Mouse (Mus musculus): Measurements from ENCODE around the gene Oasl1. TPM values are rescaled to one million over a fixed set of nuclear protein-coding genes. Genes with fewer than 3 reads are reported as not detected.
"Not testable (repeated sequence)": the region's sequence is repeated elsewhere in the genome, so short reads cannot be mapped to it uniquely, and the experiment has no call there.

Oasl1 gene
- polyA plus RNA-seq, 1 experiment from 2014 or later, result 0.46 TPM

- 11% methylated on average over 7 of the region's 7 CpGs for WGBS
- Histone ChIP-seq H3K9me3 (replicated peaks) (no peaks in the 10 kb centered on the region), H3K36me3 (no peaks in the 10 kb centered on the region), H3K27ac (ENCODE audit: poor library complexity, severe bottlenecking) (no peak overlapping the region), H3K4me1 (replicated peaks) (peaks cover 11% of the 10 kb centered on the region), H3K4me2 (peak overlapping the region; percentile 52), H3K27me3 (replicated peaks) (peaks cover 11% of the 10 kb centered on the region; the same call in 1 of the 2 replicates), H3K4me3 (peak overlapping the region; percentile 31), H3K9ac (peak overlapping the region; percentile 17; the same call in 1 of the 2 replicates)
- no peak for ATAC-seq (ENCODE audit: insufficient number of reproducible peaks, low FRiP score)
These were observed 25.7 kb upstream of the Oasl1 start for GRCm38 (mm10) chr5:114897374-114897793.

GRCm38 (mm10) chr5:114898857-114899256 lies 24.2 kb upstream of the Oasl1 start:
- Histone ChIP-seq H3K36me3 (no peaks in the 10 kb centered on the region), H3K27ac (ENCODE audit: poor library complexity, severe bottlenecking) (no peak overlapping the region), H3K27me3 (replicated peaks) (peaks cover 11% of the 10 kb centered on the region; the same call in 1 of the 2 replicates), H3K4me1 (replicated peaks) (peaks cover 11% of the 10 kb centered on the region), H3K4me2 (no peak overlapping the region), H3K4me3 (no peak overlapping the region), H3K9ac (no peak overlapping the region), H3K9me3 (replicated peaks) (no peaks in the 10 kb centered on the region)
- no peak for ATAC-seq (ENCODE audit: insufficient number of reproducible peaks, low FRiP score)
- 76% methylated on average over 7 of the region's 7 CpGs for WGBS

GRCm38 (mm10) chr5:114902413-114902812 lies 20.6 kb upstream of the Oasl1 start:
- H3K4me1 ChIP-seq (replicated peaks), result peaks cover 4% of the 10 kb centered on the region
- 35% methylated on average over 1 of the region's 1 CpGs for WGBS
- H3K9ac ChIP-seq, result no peak overlapping the region
- peaks cover 8% of the 10 kb centered on the region; the same call in 1 of the 2 replicates for H3K27me3 ChIP-seq (replicated peaks)
- H3K4me3 ChIP-seq, result no peak overlapping the region
- H3K36me3 ChIP-seq, result no peaks in the 10 kb centered on the region
- H3K4me2 ChIP-seq, result no peak overlapping the region
- no peak for ATAC-seq (ENCODE audit: insufficient number of reproducible peaks, low FRiP score)
- no peaks in the 10 kb centered on the region for H3K9me3 ChIP-seq (replicated peaks)
- no peak overlapping the region for H3K27ac ChIP-seq (ENCODE audit: poor library complexity, severe bottlenecking)

GRCm38 (mm10) chr5:114908598-114909305 lies 14.3 kb upstream of the Oasl1 start:
- no peak overlapping the region for H3K27ac ChIP-seq (ENCODE audit: poor library complexity, severe bottlenecking)
- no peak overlapping the region for H3K9ac ChIP-seq
- no peaks in the 10 kb centered on the region for H3K36me3 ChIP-seq
- 51% methylated on average over 13 of the region's 13 CpGs for WGBS
- no peaks in the 10 kb centered on the region for H3K27me3 ChIP-seq (replicated peaks)
- no peak for ATAC-seq (ENCODE audit: insufficient number of reproducible peaks, low FRiP score)
- no peaks in the 10 kb centered on the region for H3K4me1 ChIP-seq (replicated peaks)
- H3K4me2 ChIP-seq, result 0 out of 2 replicates have a peak overlapping the region, but pooled peaks have one; percentile 3
- H3K9me3 ChIP-seq (replicated peaks), result no peaks in the 10 kb centered on the region
- H3K4me3 ChIP-seq, result no peak overlapping the region

GRCm38 (mm10) chr5:114913686-114914085 lies 9.4 kb upstream of the Oasl1 start:
- H3K9me3 ChIP-seq (replicated peaks), result no peaks in the 10 kb centered on the region
- no peak for ATAC-seq (ENCODE audit: insufficient number of reproducible peaks, low FRiP score)
- no peaks in the 10 kb centered on the region for H3K36me3 ChIP-seq
- H3K4me2 ChIP-seq, result no peak overlapping the region
- H3K9ac ChIP-seq, result no peak overlapping the region
- 59% methylated on average over 4 of the region's 4 CpGs for WGBS
- no peak overlapping the region for H3K4me3 ChIP-seq
- H3K4me1 ChIP-seq (replicated peaks), result peaks cover 7% of the 10 kb centered on the region; the same call in 1 of the 2 replicates
- no peak overlapping the region for H3K27ac ChIP-seq (ENCODE audit: poor library complexity, severe bottlenecking)
- no peaks in the 10 kb centered on the region for H3K27me3 ChIP-seq (replicated peaks)

- Histone ChIP-seq H3K27ac (ENCODE audit: poor library complexity, severe bottlenecking) (no peak overlapping the region), H3K36me3 (no peaks in the 10 kb centered on the region), H3K4me1 (replicated peaks) (peaks cover 7% of the 10 kb centered on the region; the same call in 1 of the 2 replicates), H3K4me2 (no peak overlapping the region), H3K27me3 (replicated peaks) (no peaks in the 10 kb centered on the region), H3K9me3 (replicated peaks) (no peaks in the 10 kb centered on the region), H3K4me3 (no peak overlapping the region), H3K9ac (no peak overlapping the region)
- no peak for ATAC-seq (ENCODE audit: insufficient number of reproducible peaks, low FRiP score)
- 65% methylated on average over 8 of the region's 8 CpGs for WGBS
These were observed 8.2 kb upstream of the Oasl1 start for GRCm38 (mm10) chr5:114914855-114915254.

- no peaks in the 10 kb centered on the region for H3K9me3 ChIP-seq (replicated peaks)
- no peaks in the 10 kb centered on the region for H3K27me3 ChIP-seq (replicated peaks)
- H3K27ac ChIP-seq (ENCODE audit: poor library complexity, severe bottlenecking), result no peak overlapping the region
- 77% methylated on average over 5 of the region's 5 CpGs for WGBS
- no peaks in the 10 kb centered on the region for H3K36me3 ChIP-seq
- no peak overlapping the region for H3K4me2 ChIP-seq
- H3K4me1 ChIP-seq (replicated peaks), result peaks cover 7% of the 10 kb centered on the region; the same call in 1 of the 2 replicates
- H3K9ac ChIP-seq, result no peak overlapping the region
- no peak overlapping the region for H3K4me3 ChIP-seq
- ATAC-seq (ENCODE audit: insufficient number of reproducible peaks, low FRiP score), result no peak
These were observed 7.2 kb upstream of the Oasl1 start for GRCm38 (mm10) chr5:114915854-114916253.

GRCm38 (mm10) chr5:114916777-114917176 lies 6.3 kb upstream of the Oasl1 start:
- Histone ChIP-seq H3K9ac (no peak overlapping the region), H3K4me3 (no peak overlapping the region), H3K4me2 (no peak overlapping the region), H3K9me3 (replicated peaks) (no peaks in the 10 kb centered on the region), H3K36me3 (no peaks in the 10 kb centered on the region), H3K27ac (ENCODE audit: poor library complexity, severe bottlenecking) (no peak overlapping the region), H3K4me1 (replicated peaks) (peaks cover 7% of the 10 kb centered on the region; the same call in 1 of the 2 replicates), H3K27me3 (replicated peaks) (no peaks in the 10 kb centered on the region)
- no peak for ATAC-seq (ENCODE audit: insufficient number of reproducible peaks, low FRiP score)
- WGBS, result 81% methylated on average over 4 of the region's 4 CpGs

- H3K27ac ChIP-seq (ENCODE audit: poor library complexity, severe bottlenecking); H3K27me3 ChIP-seq (replicated peaks); H3K4me3 ChIP-seq; H3K4me2 ChIP-seq; H3K4me1 ChIP-seq (replicated peaks); H3K9me3 ChIP-seq (replicated peaks); H3K9ac ChIP-seq; H3K36me3 ChIP-seq; ATAC-seq (ENCODE audit: insufficient number of reproducible peaks, low FRiP score): not testable (repeated sequence)
- WGBS, result 89% methylated on average over 5 of the region's 5 CpGs
These were observed 5.7 kb upstream of the Oasl1 start for GRCm38 (mm10) chr5:114917357-114917756.

- Histone ChIP-seq H3K9me3 (replicated peaks) (no peaks in the 10 kb centered on the region), H3K27me3 (replicated peaks) (no peaks in the 10 kb centered on the region), H3K27ac (ENCODE audit: poor library complexity, severe bottlenecking) (no peak overlapping the region), H3K9ac (no peak overlapping the region), H3K4me3 (no peak overlapping the region), H3K4me1 (replicated peaks) (peaks cover 6% of the 10 kb centered on the region), H3K4me2 (no peak overlapping the region), H3K36me3 (no peaks in the 10 kb centered on the region)
- 68% methylated on average over 19 of the region's 19 CpGs for WGBS
- no peak for ATAC-seq (ENCODE audit: insufficient number of reproducible peaks, low FRiP score)
These were observed 1.3 kb upstream of the Oasl1 start for GRCm38 (mm10) chr5:114921551-114922365.

GRCm38 (mm10) chr5:114922366-114922731 lies 691 bp upstream of the Oasl1 start:
- Histone ChIP-seq H3K4me3 (no peak overlapping the region), H3K27me3 (replicated peaks) (no peaks in the 10 kb centered on the region), H3K4me1 (replicated peaks) (peaks cover 6% of the 10 kb centered on the region), H3K36me3 (no peaks in the 10 kb centered on the region), H3K9me3 (replicated peaks) (no peaks in the 10 kb centered on the region), H3K9ac (no peak overlapping the region), H3K4me2 (no peak overlapping the region), H3K27ac (ENCODE audit: poor library complexity, severe bottlenecking) (no peak overlapping the region)
- ATAC-seq (ENCODE audit: insufficient number of reproducible peaks, low FRiP score), result peak; percentile 71; the same call in 1 of the 2 replicates
- 60% methylated on average over 10 of the region's 10 CpGs for WGBS

Data from heart, embryonic 12.5 days (tissue).